Mouse (Mus musculus): Measurements from ENCODE around the gene Mettl18.

GRCm38 (mm10) chr1:163975088-163975487 lies 19.6 kb upstream of the Mettl18 start:
- TF ChIP-seq GATA1 (IDR thresholded peaks at IDR 0.05; ENCODE audit: borderline replicate concordance, low read length), result no peak
- no peak for TF ChIP-seq CTCF (IDR thresholded peaks at IDR 0.05; ENCODE audit: low read depth, low read length)
- TF ChIP-seq TAL1 (conservative IDR thresholded peaks at IDR 0.05; ENCODE audit: low read depth, low read length), result no peak
- no peak for TF ChIP-seq POLR2AphosphoS5 (IDR thresholded peaks at IDR 0.05; ENCODE audit: insufficient replicate concordance, low read depth, low read length)

All from G1E (cell line).